Mouse (Mus musculus) ovary, postnatal 14 days (tissue): Measurements from ENCODE around the gene Plcb4.
"Not testable (repeated sequence)": the region's sequence is repeated elsewhere in the genome, so short reads cannot be mapped to it uniquely, and the experiment has no call there.

Experiments
- DNase-seq: peaks from one replicate; pipeline ENCODE4 v3.0.0; 2022; ENCODE audit warnings: low spot score

The Plcb4 gene

GRCm38 (mm10) chr2:135717232-135718134 lies 58.7 kb downstream of the Plcb4 start:
- peak; percentile 12 for DNase-seq

GRCm38 (mm10) chr2:135722109-135722508 lies 63.3 kb downstream of the Plcb4 start:
- no peak for DNase-seq

- no peak for DNase-seq
Measured at GRCm38 (mm10) chr2:135723387-135723786, 64.6 kb downstream of the Plcb4 start.

GRCm38 (mm10) chr2:135724489-135724888 lies 65.7 kb downstream of the Plcb4 start:
- DNase-seq: no peak

- DNase-seq: no peak
Measured at GRCm38 (mm10) chr2:135725362-135725761, 66.6 kb downstream of the Plcb4 start.

GRCm38 (mm10) chr2:135727088-135727487 lies 68.3 kb downstream of the Plcb4 start:
- no peak for DNase-seq

- DNase-seq: no peak
Measured at GRCm38 (mm10) chr2:135727925-135728324, 69.1 kb downstream of the Plcb4 start.

GRCm38 (mm10) chr2:135731591-135731990 lies 72.8 kb downstream of the Plcb4 start:
- no peak for DNase-seq

GRCm38 (mm10) chr2:135732651-135733050 lies 73.8 kb downstream of the Plcb4 start:
- DNase-seq: no peak

GRCm38 (mm10) chr2:135733926-135734510 lies 75.2 kb downstream of the Plcb4 start:
- DNase-seq: no peak

GRCm38 (mm10) chr2:135737506-135737905 lies 78.7 kb downstream of the Plcb4 start:
- no peak for DNase-seq

GRCm38 (mm10) chr2:135738022-135738780 lies 79.4 kb downstream of the Plcb4 start:
- not testable (repeated sequence) for DNase-seq

GRCm38 (mm10) chr2:135738950-135739349 lies 80.1 kb downstream of the Plcb4 start:
- no peak for DNase-seq

- no peak for DNase-seq
Measured at GRCm38 (mm10) chr2:135742954-135743700, 84.3 kb downstream of the Plcb4 start.

- no peak for DNase-seq
Measured at GRCm38 (mm10) chr2:135744711-135745110, 85.9 kb downstream of the Plcb4 start.

- no peak for DNase-seq
Measured at GRCm38 (mm10) chr2:135745126-135745525, 86.3 kb downstream of the Plcb4 start.

- DNase-seq: no peak
Measured at GRCm38 (mm10) chr2:135748441-135748840, 89.6 kb downstream of the Plcb4 start.

GRCm38 (mm10) chr2:135749606-135750005 lies 90.8 kb downstream of the Plcb4 start:
- DNase-seq: no peak

- no peak for DNase-seq
Measured at GRCm38 (mm10) chr2:135750748-135751147, 91.9 kb downstream of the Plcb4 start.

- DNase-seq: no peak
Measured at GRCm38 (mm10) chr2:135755792-135756191, 97.0 kb downstream of the Plcb4 start.

- no peak for DNase-seq
Measured at GRCm38 (mm10) chr2:135757478-135757877, 98.7 kb downstream of the Plcb4 start.
